Mouse (Mus musculus) forebrain, embryonic 16.5 days (tissue): ENCODE results near the gene Zbtb20. TPM values are rescaled to one million over a fixed set of nuclear protein-coding genes. Genes with fewer than 3 reads are reported as not detected.

ENCODE experiments used
- ATAC-seq: fragments of 200-750 bp; cut with Nextera tagmentation; 2 replicates; pipeline ENCODE4 v1.8.0; 2017; ENCODE audit warnings: mild to moderate bottlenecking, moderate library complexity
- H3K27ac ChIP-seq: fragments of 300-500 bp; sonication (generic); 2 replicates; pipeline ENCODE4 v1.5.1; 2014; ENCODE audit warnings: low read length, control low read depth
- H3K27me3 ChIP-seq: fragments of 300-500 bp; sonication (generic); replicated peaks from 2 replicates; pipeline ENCODE4 v1.6.1; 2014; ENCODE audit warnings: low read length; ENCODE audit not compliant: control insufficient read depth, insufficient read depth
- H3K36me3 ChIP-seq: fragments of 300-500 bp; sonication (generic); 2 replicates; pipeline ENCODE4 v1.6.1; 2014; ENCODE audit not compliant: control insufficient read depth, insufficient read depth
- H3K4me1 ChIP-seq: fragments of 300-500 bp; sonication (generic); replicated peaks from 2 replicates; pipeline ENCODE4 v1.6.1; 2014; ENCODE audit warnings: low read length; ENCODE audit not compliant: control insufficient read depth, insufficient read depth
- H3K4me2 ChIP-seq: fragments of 300-500 bp; sonication (generic); 2 replicates; pipeline ENCODE4 v1.6.1; 2014; ENCODE audit warnings: mild to moderate bottlenecking, low read length, control low read depth
- H3K4me3 ChIP-seq: fragments of 300-500 bp; sonication (generic); replicated peaks from 2 replicates; pipeline ENCODE4 v1.5.1; 2014; ENCODE audit warnings: mild to moderate bottlenecking, low read length, control low read depth
- H3K9ac ChIP-seq: fragments of 300-500 bp; sonication (generic); replicated peaks from 2 replicates; pipeline ENCODE4 v1.6.1; 2014; ENCODE audit warnings: low read depth, low read length, control low read depth
- H3K9me3 ChIP-seq: fragments of 300-500 bp; sonication (generic); 2 replicates; pipeline ENCODE4 v1.6.1; 2016; ENCODE audit warnings: low read length; ENCODE audit not compliant: control insufficient read depth
- WGBS: fragments of 180-500 bp; shearing (Covaris S2); extraction: QIAGEN DNeasy Blood & Tissue Kit; methylation state at CpG from one replicate; pipeline ENCODE4 v1.1.7; 2014; 5-methylcytosine and 5-hydroxymethylcytosine counted together
- polyA plus RNA-seq: library from polyadenylated mRNA; unstranded; fragments of >200 nt; fragmentation: Nextera tagmentation; extraction: Ambion mirVana; gene quantifications from 2 replicates; pipeline ENCODE4 v1.2.1, GENCODE M21; 2015

Zbtb20 gene
- polyA plus RNA-seq, 1 experiment from 2014 or later = 126 TPM

GRCm38 (mm10) chr16:43274057-43274595 is 398.4 kb downstream of the Zbtb20 start:
- WGBS = 48% methylated on average over 2 of the region's 2 CpGs
- no peaks in the 10 kb centered on the region for H3K9me3 ChIP-seq
- no peak overlapping the region for H3K9ac ChIP-seq

GRCm38 (mm10) chr16:43276764-43277163 is 401.1 kb downstream of the Zbtb20 start:
- no peaks in the 10 kb centered on the region; the same call in 1 of the 2 replicates for H3K9me3 ChIP-seq
- H3K27me3 ChIP-seq = no peaks in the 10 kb centered on the region
- no peak overlapping the region for H3K9ac ChIP-seq
- no peak for ATAC-seq
- WGBS = 93% methylated on average over 4 of the region's 4 CpGs
- no peak overlapping the region for H3K4me3 ChIP-seq
- H3K27ac ChIP-seq = no peak overlapping the region
- no peaks in the 10 kb centered on the region for H3K36me3 ChIP-seq
- no peak overlapping the region for H3K4me2 ChIP-seq
- H3K4me1 ChIP-seq = peaks cover 9% of the 10 kb centered on the region

More at GRCm38 (mm10) chr16:43274057-43274595, 398.4 kb downstream of the Zbtb20 start:
- Histone ChIP-seq H3K4me3 (no peak overlapping the region), H3K27ac (no peak overlapping the region), H3K27me3 (no peaks in the 10 kb centered on the region), H3K4me1 (peaks cover 9% of the 10 kb centered on the region), H3K4me2 (no peak overlapping the region), H3K36me3 (no peaks in the 10 kb centered on the region)
- no peak for ATAC-seq

- no peak overlapping the region; the same call in 1 of the 2 replicates for H3K4me2 ChIP-seq
- H3K27ac ChIP-seq = peak overlapping the region; percentile 59
- H3K4me1 ChIP-seq = peaks cover 15% of the 10 kb centered on the region
- no peak overlapping the region for H3K4me3 ChIP-seq
- ATAC-seq = peak; percentile 91
- no peaks in the 10 kb centered on the region; the same call in 1 of the 2 replicates for H3K9me3 ChIP-seq
- 11% methylated on average over 1 of the region's 1 CpGs for WGBS
- H3K9ac ChIP-seq = 0 out of 2 replicates have a peak overlapping the region, but pooled peaks have one; percentile 25
- H3K27me3 ChIP-seq = no peaks in the 10 kb centered on the region
- no peaks in the 10 kb centered on the region for H3K36me3 ChIP-seq
Measured at GRCm38 (mm10) chr16:43286319-43286718, 410.6 kb downstream of the Zbtb20 start.

GRCm38 (mm10) chr16:43286783-43287383 is 411.2 kb downstream of the Zbtb20 start:
- peak; percentile 61 for ATAC-seq
- Histone ChIP-seq H3K27ac (peak overlapping the region; percentile 73), H3K27me3 (no peaks in the 10 kb centered on the region), H3K9ac (no peak overlapping the region), H3K4me2 (no peak overlapping the region), H3K36me3 (no peaks in the 10 kb centered on the region), H3K4me1 (peaks cover 15% of the 10 kb centered on the region), H3K4me3 (no peak overlapping the region), H3K9me3 (no peaks in the 10 kb centered on the region)
- 14% methylated on average over 1 of the region's 1 CpGs for WGBS

GRCm38 (mm10) chr16:43291423-43291822 is 415.7 kb downstream of the Zbtb20 start:
- Histone ChIP-seq H3K4me1 (peaks cover 8% of the 10 kb centered on the region), H3K9ac (no peak overlapping the region), H3K27ac (no peak overlapping the region), H3K36me3 (no peaks in the 10 kb centered on the region), H3K4me2 (no peak overlapping the region), H3K27me3 (no peaks in the 10 kb centered on the region), H3K4me3 (no peak overlapping the region), H3K9me3 (no peaks in the 10 kb centered on the region)
- WGBS = 70% methylated on average over 3 of the region's 3 CpGs
- no peak for ATAC-seq

GRCm38 (mm10) chr16:43297953-43298596 is 422.4 kb downstream of the Zbtb20 start:
- H3K27ac ChIP-seq = no peak overlapping the region
- ATAC-seq = 0 out of 2 replicates have a peak, but pooled peaks have one; percentile 31
- no peak overlapping the region for H3K9ac ChIP-seq
- peaks cover 13% of the 10 kb centered on the region for H3K4me1 ChIP-seq
- 29% methylated on average over 5 of the region's 5 CpGs for WGBS
- H3K9me3 ChIP-seq = no peaks in the 10 kb centered on the region
- H3K4me3 ChIP-seq = no peak overlapping the region
- no peak overlapping the region for H3K4me2 ChIP-seq
- no peaks in the 10 kb centered on the region for H3K36me3 ChIP-seq
- H3K27me3 ChIP-seq = no peaks in the 10 kb centered on the region

- H3K36me3 ChIP-seq = no peaks in the 10 kb centered on the region
- H3K27ac ChIP-seq = no peak overlapping the region
- no peak for ATAC-seq
- no peak overlapping the region for H3K4me2 ChIP-seq
- no peaks in the 10 kb centered on the region for H3K9me3 ChIP-seq
- no peak overlapping the region for H3K4me3 ChIP-seq
- H3K27me3 ChIP-seq = no peaks in the 10 kb centered on the region
- H3K4me1 ChIP-seq = peaks cover 17% of the 10 kb centered on the region
- 88% methylated on average over 3 of the region's 3 CpGs for WGBS
- no peak overlapping the region for H3K9ac ChIP-seq
Measured at GRCm38 (mm10) chr16:43300420-43300819, 424.7 kb downstream of the Zbtb20 start.

GRCm38 (mm10) chr16:43302171-43302570 is 426.5 kb downstream of the Zbtb20 start:
- peaks cover 17% of the 10 kb centered on the region for H3K4me1 ChIP-seq
- no peak overlapping the region for H3K4me3 ChIP-seq
- H3K9ac ChIP-seq = no peak overlapping the region
- WGBS = 70% methylated on average over 2 of the region's 2 CpGs
- H3K9me3 ChIP-seq = no peaks in the 10 kb centered on the region
- ATAC-seq = no peak
- no peaks in the 10 kb centered on the region for H3K27me3 ChIP-seq
- no peak overlapping the region for H3K4me2 ChIP-seq
- H3K36me3 ChIP-seq = no peaks in the 10 kb centered on the region
- H3K27ac ChIP-seq = no peak overlapping the region
